In the genomic region with DNA sequence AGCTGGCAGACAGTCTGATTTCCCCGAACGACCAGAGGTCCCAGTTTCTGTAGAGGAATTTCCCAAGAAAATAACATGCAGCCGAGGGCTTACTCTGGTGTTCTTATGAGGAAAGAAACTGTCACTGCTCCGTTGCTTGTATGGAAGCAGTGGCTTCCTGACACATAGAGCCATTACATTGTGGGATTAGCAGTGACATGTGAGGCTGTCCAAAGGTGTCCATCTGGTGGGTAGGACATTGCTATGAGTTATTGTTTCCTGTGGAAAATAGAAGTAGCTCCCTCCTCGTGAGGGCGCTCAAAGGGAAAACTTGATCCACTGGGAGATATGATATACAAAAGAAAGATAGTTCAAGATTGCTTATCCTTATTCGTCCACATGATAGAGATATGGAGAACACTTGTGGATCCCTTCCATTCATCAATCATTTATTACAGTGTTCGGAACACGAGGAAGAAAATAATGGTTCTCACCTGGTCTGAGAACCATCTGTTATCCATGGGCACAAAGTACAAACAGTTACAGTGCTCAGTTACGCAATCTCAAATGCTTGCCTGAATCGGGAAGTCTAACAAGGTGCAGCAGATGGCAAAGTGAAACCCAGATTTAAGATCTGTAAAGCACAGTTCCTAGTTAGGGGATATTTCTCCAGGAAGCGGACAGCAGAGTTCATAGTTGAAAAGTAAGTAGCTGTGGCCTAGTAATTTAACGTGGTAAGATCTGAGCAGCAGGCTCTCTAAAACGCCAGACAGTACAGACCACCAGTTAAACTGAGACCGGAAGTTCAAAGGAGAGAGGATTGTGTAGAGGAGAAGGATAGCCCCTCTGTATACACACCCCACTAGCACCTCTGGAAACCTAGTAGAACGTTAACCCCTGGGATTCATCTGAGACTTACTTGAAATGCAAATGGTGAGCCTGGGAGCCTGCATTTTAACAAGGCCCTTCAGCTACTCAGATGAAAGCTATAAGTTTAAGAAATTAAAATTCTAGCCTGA, we compare ENCODE assay signal across 17 mouse cellular contexts. TPM values are rescaled to one million over a fixed set of nuclear protein-coding genes. Genes with fewer than 3 reads are reported as not detected.
DNase-seq lines count a peak whose midpoint lies in the region; ATAC-seq and TF ChIP-seq lines count a peak whose summit lies in the region.
"Had no signal": no experiment of that assay in that cellular context is flagged by ENCODE, and none has a peak within 500 bp of the region (broad histone marks: within the 10 kb centered on the region; RNA-seq: fewer than 3 reads in every experiment).

No protein-coding gene starts in this region.

- WGBS in kidney, postnatal 0 days, result 57% methylated on average over 16 of the region's 16 CpGs
- WGBS in kidney, embryonic 15.5 days, result 62% methylated on average over 16 of the region's 16 CpGs
- WGBS in intestine, embryonic 15.5 days, result 48% methylated on average over 16 of the region's 16 CpGs
- WGBS in stomach, embryonic 14.5 days, result 51% methylated on average over 16 of the region's 16 CpGs

- no peak for TF ChIP-seq POLR2A in CH12.LX (IDR thresholded peaks at IDR 0.05; ENCODE audit: low read depth, low read length)

- no peak for TF ChIP-seq RAD21 in CH12.LX (IDR thresholded peaks at IDR 0.05; ENCODE audit: low read depth, low read length)

- H3K79me2 ChIP-seq in CH12.LX (replicated peaks; ENCODE audit: control insufficient read depth, extremely low read depth, insufficient read depth, poor library complexity, severe bottlenecking), result no peaks in the 10 kb centered on the region

- no peak for TF ChIP-seq EP300 in CH12.LX (IDR thresholded peaks at IDR 0.05; ENCODE audit: low read length)

- DNase-seq in kidney, postnatal 0 days (ENCODE audit: low spot score), result no peak
- no peak for DNase-seq in CH12.LX (ENCODE audit: extremely low read depth)
- DNase-seq in adrenal gland, postnatal 36 days, result no peak
- no peak for DNase-seq in right cerebral cortex, postnatal 25 days
- DNase-seq: B cell, adult 2 months; cerebellum, adult 2 months; heart, adult 11 months; layer of hippocampus, postnatal 36 days; left cerebral cortex, postnatal 4 days; right cerebral cortex, postnatal 4 days; thymus, postnatal 14 days had no signal

- no peak overlapping the region for H3K4me2 ChIP-seq in kidney, postnatal 0 days (ENCODE audit: low read length)
- H3K4me2 ChIP-seq in kidney, embryonic 15.5 days, result no peak overlapping the region
- H3K4me2 ChIP-seq in CH12.LX (ENCODE audit: insufficient read depth, low read depth, poor library complexity, severe bottlenecking), result 0 out of 2 replicates have a peak overlapping the region, but pooled peaks have one; percentile 2
- peak overlapping the region; percentile 26; the same call in 1 of the 2 replicates for H3K4me2 ChIP-seq in intestine, embryonic 15.5 days (replicated peaks)
- no peak overlapping the region for H3K4me2 ChIP-seq in stomach, embryonic 14.5 days (replicated peaks; ENCODE audit: low read depth, low read length)
- H3K4me2 ChIP-seq: forebrain, embryonic 13.5 days; hindbrain, embryonic 15.5 days; neural tube, embryonic 13.5 days had no signal

- H3K4me3 ChIP-seq in kidney, postnatal 0 days (replicated peaks; ENCODE audit: low read depth, low read length), result no peak overlapping the region
- H3K4me3 ChIP-seq in kidney, embryonic 15.5 days (replicated peaks), result no peak overlapping the region
- no peak overlapping the region for H3K4me3 ChIP-seq in CH12.LX (replicated peaks in 1 of 3; ENCODE audit: low read depth in 2 of 3, low read length in 2 of 3, poor library complexity in 1 of 3)
- no peak overlapping the region for H3K4me3 ChIP-seq in intestine, embryonic 15.5 days (replicated peaks)
- no peak overlapping the region for H3K4me3 ChIP-seq in stomach, embryonic 14.5 days (ENCODE audit: low read depth, low read length)
- H3K4me3 ChIP-seq: forebrain, embryonic 13.5 days; hindbrain, embryonic 15.5 days; neural tube, embryonic 13.5 days had no signal

- H3K36me3 ChIP-seq in kidney, postnatal 0 days (ENCODE audit: insufficient read depth, low read length), result no peaks in the 10 kb centered on the region
- H3K36me3 ChIP-seq in kidney, embryonic 15.5 days, result no peaks in the 10 kb centered on the region
- H3K36me3 ChIP-seq in CH12.LX (replicated peaks in 1 of 2; ENCODE audit: control insufficient read depth in 1 of 2, insufficient read depth in 1 of 2, low read length in 1 of 2), result no peaks in the 10 kb centered on the region
- H3K36me3 ChIP-seq in intestine, embryonic 15.5 days, result no peaks in the 10 kb centered on the region
- H3K36me3 ChIP-seq in stomach, embryonic 14.5 days (ENCODE audit: control insufficient read depth, insufficient read depth, low read length), result no peaks in the 10 kb centered on the region
- H3K36me3 ChIP-seq: hindbrain, embryonic 15.5 days; neural tube, embryonic 13.5 days had no signal

- TF ChIP-seq CTCF in kidney, postnatal 0 days (IDR thresholded peaks at IDR 0.05; ENCODE audit: low read depth), result no peak
- no peak for TF ChIP-seq CTCF in CH12.LX (conservative IDR thresholded peaks at IDR 0.05 in 1 of 2, IDR thresholded peaks at IDR 0.05 in 1 of 2; ENCODE audit: low read depth in 2 of 2, low read length in 2 of 2)

- in situ Hi-C loops in CH12.LX (cut with MboI; ENCODE audit: low pct_ligation_motif_present, low pct_unique_long_range_greater_than_20kb, low sequenced_read_pairs), result no loop called here

- H3K9ac ChIP-seq in kidney, postnatal 0 days (ENCODE audit: low read depth, low read length), result no peak overlapping the region
- H3K9ac ChIP-seq in kidney, embryonic 15.5 days, result no peak overlapping the region
- H3K9ac ChIP-seq in CH12.LX (ENCODE audit: insufficient read depth, low read depth), result no peak overlapping the region
- no peak overlapping the region for H3K9ac ChIP-seq in intestine, embryonic 15.5 days
- H3K9ac ChIP-seq in stomach, embryonic 14.5 days (replicated peaks; ENCODE audit: low read depth, low read length), result no peak overlapping the region
- H3K9ac ChIP-seq: forebrain, embryonic 13.5 days; hindbrain, embryonic 15.5 days; neural tube, embryonic 13.5 days had no signal

- no peaks in the 10 kb centered on the region for H3K4me1 ChIP-seq in kidney, postnatal 0 days (replicated peaks; ENCODE audit: insufficient read depth, low read length)
- no peaks in the 10 kb centered on the region for H3K4me1 ChIP-seq in kidney, embryonic 15.5 days
- no peaks in the 10 kb centered on the region; a peak in 1 of 4 replicates for H3K4me1 ChIP-seq in CH12.LX (ENCODE audit: control insufficient read depth in 1 of 2, insufficient read depth in 2 of 2)
- H3K4me1 ChIP-seq in intestine, embryonic 15.5 days (replicated peaks), result no peaks in the 10 kb centered on the region
- no peaks in the 10 kb centered on the region for H3K4me1 ChIP-seq in stomach, embryonic 14.5 days (ENCODE audit: control insufficient read depth, insufficient read depth, low read length)
- H3K4me1 ChIP-seq: forebrain, embryonic 13.5 days; hindbrain, embryonic 15.5 days; neural tube, embryonic 13.5 days had no signal

- H3K27ac ChIP-seq in kidney, postnatal 0 days, result peak overlapping the region; percentile 47; the same call in 1 of the 2 replicates
- no peak overlapping the region for H3K27ac ChIP-seq in kidney, embryonic 15.5 days
- no peak overlapping the region for H3K27ac ChIP-seq in CH12.LX (ENCODE audit: insufficient read depth, low read depth)
- H3K27ac ChIP-seq in intestine, embryonic 15.5 days, result peak overlapping the region; percentile 60
- H3K27ac ChIP-seq in stomach, embryonic 14.5 days (ENCODE audit: low read length), result no peak overlapping the region
- H3K27ac ChIP-seq: forebrain, embryonic 13.5 days; hindbrain, embryonic 15.5 days; neural tube, embryonic 13.5 days had no signal

- H3K27me3 ChIP-seq in kidney, postnatal 0 days (ENCODE audit: insufficient read depth, low read length), result no peaks in the 10 kb centered on the region
- no peaks in the 10 kb centered on the region for H3K27me3 ChIP-seq in kidney, embryonic 15.5 days
- H3K27me3 ChIP-seq in CH12.LX (replicated peaks), result no peaks in the 10 kb centered on the region
- no peaks in the 10 kb centered on the region for H3K27me3 ChIP-seq in intestine, embryonic 15.5 days (replicated peaks)
- H3K27me3 ChIP-seq in stomach, embryonic 14.5 days (ENCODE audit: control insufficient read depth, insufficient read depth, low read length), result no peaks in the 10 kb centered on the region
- H3K27me3 ChIP-seq: forebrain, embryonic 13.5 days; hindbrain, embryonic 15.5 days; neural tube, embryonic 13.5 days had no signal

- ATAC-seq in kidney, postnatal 0 days (replicated peaks; ENCODE audit: low FRiP score, low read depth), result peak; percentile 44; the same call in 1 of the 2 replicates
- ATAC-seq in kidney, embryonic 15.5 days (replicated peaks; ENCODE audit: low FRiP score), result no peak; the same call in 1 of the 2 replicates
- ATAC-seq in intestine, embryonic 15.5 days, result peak; percentile 94
- ATAC-seq in stomach, embryonic 14.5 days (ENCODE audit: insufficient number of reproducible peaks, insufficient read depth, low FRiP score, low read depth), result peak; percentile 24; the same call in 1 of the 2 replicates
- ATAC-seq: forebrain, embryonic 13.5 days had no signal

- dilution Hi-C loops in CH12.LX (cut with MboI; ENCODE audit: extremely low pct_ligation_motif_present, extremely low pct_unique_long_range_greater_than_20kb, low sequenced_read_pairs), result no loop called here

- H3K9me3 ChIP-seq in kidney, postnatal 0 days (replicated peaks; ENCODE audit: low read length), result no peaks in the 10 kb centered on the region
- H3K9me3 ChIP-seq in kidney, embryonic 15.5 days (replicated peaks), result no peaks in the 10 kb centered on the region
- no peaks in the 10 kb centered on the region for H3K9me3 ChIP-seq in CH12.LX (replicated peaks; ENCODE audit: low read length)
- H3K9me3 ChIP-seq in intestine, embryonic 15.5 days, result no peaks in the 10 kb centered on the region
- no peaks in the 10 kb centered on the region for H3K9me3 ChIP-seq in stomach, embryonic 14.5 days (ENCODE audit: control insufficient read depth, low read depth, low read length)
- H3K9me3 ChIP-seq: forebrain, embryonic 13.5 days; hindbrain, embryonic 15.5 days; neural tube, embryonic 13.5 days had no signal

RNA-seq across cellular contexts. Expression of a gene that starts 25.6 kb away (rescaled TPM):
- 9.2 and 11.7 TPM in 2 replicates for polyA plus RNA-seq in kidney, postnatal 0 days (2015; fragmentation: Nextera tagmentation; extraction: Ambion mirVana)
- 14.4 and 15.0 TPM in 2 replicates for polyA plus RNA-seq in kidney, embryonic 15.5 days (2015; fragmentation: Nextera tagmentation; extraction: Ambion mirVana)
- total RNA-seq in CH12.LX (2012; rRNA removed), result 1.4 TPM in 2 replicates
- 0.78 and 0.86 TPM in 2 replicates for total RNA-seq in CH12.LX (2014; rRNA removed)
- polyA plus RNA-seq in CH12.LX (2012; ENCODE audit: insufficient read length, low read depth), result 1.7 and 2.0 TPM in 2 replicates
- polyA plus RNA-seq in intestine, embryonic 15.5 days (2015; fragmentation: Nextera tagmentation; extraction: Ambion mirVana), result 6.9 and 7.2 TPM in 2 replicates
- polyA plus RNA-seq in stomach, embryonic 14.5 days (2014; fragmentation: Nextera tagmentation; extraction: Ambion mirVana), result 13.3 and 18.1 TPM in 2 replicates
- total RNA-seq in adrenal gland, postnatal 36 days (2021), result 10 to 100 TPM; 12.1 to 15.5 TPM

RNA-seq across cellular contexts. Expression of a gene that starts 48.6 kb away (rescaled TPM):
- polyA plus RNA-seq in kidney, postnatal 0 days (2015; fragmentation: Nextera tagmentation; extraction: Ambion mirVana), result 8.3 and 8.4 TPM in 2 replicates
- 14.0 and 16.7 TPM in 2 replicates for polyA plus RNA-seq in kidney, embryonic 15.5 days (2015; fragmentation: Nextera tagmentation; extraction: Ambion mirVana)
- 12.5 and 13.2 TPM in 2 replicates for total RNA-seq in CH12.LX (2012; rRNA removed)
- total RNA-seq in CH12.LX (2014; rRNA removed), result 28.1 and 36.5 TPM in 2 replicates
- 19.8 and 26.4 TPM in 2 replicates for polyA plus RNA-seq in CH12.LX (2012; ENCODE audit: insufficient read length, low read depth)
- 8.6 and 12.7 TPM in 2 replicates for polyA plus RNA-seq in intestine, embryonic 15.5 days (2015; fragmentation: Nextera tagmentation; extraction: Ambion mirVana)
- 23.3 and 24.1 TPM in 2 replicates for polyA plus RNA-seq in stomach, embryonic 14.5 days (2014; fragmentation: Nextera tagmentation; extraction: Ambion mirVana)
- 10 to 100 TPM; 23.0 to 25.0 TPM for total RNA-seq in adrenal gland, postnatal 36 days (2021)

Comparison
In these comparisons a context has a peak if more than half of its experiments do, and no peak if none do; other contexts are left out.
1. H3K27ac ChIP-seq: peak in kidney, postnatal 0 days (single experiment) and intestine, embryonic 15.5 days (single experiment); none in kidney, embryonic 15.5 days (single experiment), CH12.LX (single experiment) and stomach, embryonic 14.5 days (single experiment).
2. H3K4me2 ChIP-seq: peak in CH12.LX (single experiment) and intestine, embryonic 15.5 days (single experiment); none in kidney, postnatal 0 days (single experiment), kidney, embryonic 15.5 days (single experiment) and stomach, embryonic 14.5 days (single experiment).